Mouse (Mus musculus) spleen, adult 2 months (tissue): ENCODE results near the gene Gabrg3. TPM values are rescaled to one million over a fixed set of nuclear protein-coding genes. Genes with fewer than 3 reads are reported as not detected.

Source experiments
- DNase-seq, 2 experiments: peaks; one replicate each; pipeline versions ENCODE4 v3.0.0 to v3.0.0-alpha.2; 2012 to 2021; ENCODE audit warnings: low spot score in 2 of 2, low read depth in 1 of 2
- H3K27ac ChIP-seq: fragments of 200-500 bp; 2 replicates; pipeline ENCODE4 v1.5.1; 2012; ENCODE audit warnings: low read length, inconsistent platforms; ENCODE audit not compliant: insufficient read depth
- H3K27me3 ChIP-seq: fragments of 200-500 bp; 2 replicates; pipeline ENCODE4 v1.6.1; 2012; ENCODE audit warnings: mild to moderate bottlenecking, moderate library complexity, low read length, inconsistent platforms; ENCODE audit not compliant: control insufficient read depth, insufficient read depth
- H3K36me3 ChIP-seq: fragments of 200-500 bp; 2 replicates; pipeline ENCODE4 v1.6.1; 2012; ENCODE audit warnings: mild to moderate bottlenecking, low read length, inconsistent platforms; ENCODE audit not compliant: control insufficient read depth, insufficient read depth
- H3K4me1 ChIP-seq: fragments of 200-500 bp; 2 replicates; pipeline ENCODE4 v1.6.1; 2011; ENCODE audit warnings: inconsistent platforms; ENCODE audit not compliant: control insufficient read depth, insufficient read depth, insufficient read length
- H3K4me3 ChIP-seq: fragments of 200-500 bp; 2 replicates; pipeline ENCODE4 v1.5.1; 2011; ENCODE audit warnings: mild to moderate bottlenecking, inconsistent platforms; ENCODE audit not compliant: insufficient read depth, insufficient read length; ENCODE audit errors: extremely low read depth
- CTCF ChIP-seq: fragments of 200-500 bp; IDR thresholded peaks from 2 replicates; pipeline ENCODE4 v1.5.1; 2011; ENCODE audit warnings: mild to moderate bottlenecking, inconsistent platforms; ENCODE audit not compliant: insufficient read depth, insufficient read length, insufficient replicate concordance; ENCODE audit errors: extremely low read depth
- POLR2A ChIP-seq: fragments of 200-500 bp; IDR thresholded peaks from 2 replicates; pipeline ENCODE4 v1.6.1; 2011; ENCODE audit warnings: low read depth, low read length, inconsistent platforms
- WGBS: fragments of 180-500 bp; shearing (Covaris S2); methylation state at CpG from one replicate; pipeline ENCODE4 v1.1.7; 2018; 5-methylcytosine and 5-hydroxymethylcytosine counted together
- polyA plus RNA-seq: library from polyadenylated mRNA; depleted of rRNA; stranded (reverse); fragments of >200 nt; gene quantifications from 2 replicates; pipeline ENCODE4 v1.2.3, GENCODE M21; 2012

Gene Gabrg3
- polyA plus RNA-seq, 1 experiment, result not detected

GRCm38 (mm10) chr7:57390046-57390445, 3.1 kb upstream of the Gabrg3 start:
- no peaks in the 10 kb centered on the region for H3K36me3 ChIP-seq
- 37% methylated on average over 4 of the region's 4 CpGs for WGBS
- no peak overlapping the region for H3K27ac ChIP-seq
- H3K27me3 ChIP-seq, result peaks cover 2% of the 10 kb centered on the region; the same call in 1 of the 2 replicates
- no peaks in the 10 kb centered on the region for H3K4me1 ChIP-seq
- TF ChIP-seq CTCF, result no peak
- no peak for TF ChIP-seq POLR2A
- DNase-seq, result no peak
- H3K4me3 ChIP-seq, result no peak overlapping the region

GRCm38 (mm10) chr7:57387341-57387654, 310 bp upstream of the Gabrg3 start:
- Histone ChIP-seq H3K4me1 (no peaks in the 10 kb centered on the region), H3K27ac (no peak overlapping the region), H3K36me3 (no peaks in the 10 kb centered on the region), H3K4me3 (no peak overlapping the region), H3K27me3 (peaks cover 2% of the 10 kb centered on the region; the same call in 1 of the 2 replicates)
- 24% methylated on average over 6 of the region's 6 CpGs for WGBS
- TF ChIP-seq CTCF (no peak), POLR2A (no peak)
- DNase-seq, result no peak

- WGBS, result 26% methylated on average over 4 of the region's 4 CpGs
- Histone ChIP-seq H3K4me1 (no peaks in the 10 kb centered on the region), H3K4me3 (no peak overlapping the region), H3K27me3 (peaks cover 2% of the 10 kb centered on the region; the same call in 1 of the 2 replicates), H3K27ac (no peak overlapping the region), H3K36me3 (no peaks in the 10 kb centered on the region)
- TF ChIP-seq POLR2A, result no peak
- no peak for TF ChIP-seq CTCF
- no peak for DNase-seq
These were observed 2.9 kb downstream of the Gabrg3 start for GRCm38 (mm10) chr7:57384112-57384511.

- 79% methylated on average over 5 of the region's 5 CpGs for whole genome bisulfite sequencing
- H3K27me3 ChIP-seq, result no peaks in the 10 kb centered on the region
- H3K27ac ChIP-seq, result no peak overlapping the region
- DNase-seq, result no peak
- H3K4me1 ChIP-seq, result no peaks in the 10 kb centered on the region
- H3K36me3 ChIP-seq, result no peaks in the 10 kb centered on the region
- no peak overlapping the region for H3K4me3 ChIP-seq
- no peak for TF ChIP-seq CTCF
These were observed 21.0 kb downstream of the Gabrg3 start for GRCm38 (mm10) chr7:57366013-57366390.

- TF ChIP-seq CTCF (no peak), POLR2A (no peak)
- Histone ChIP-seq H3K27me3 (no peaks in the 10 kb centered on the region), H3K36me3 (no peaks in the 10 kb centered on the region), H3K4me1 (no peaks in the 10 kb centered on the region), H3K27ac (no peak overlapping the region), H3K4me3 (no peak overlapping the region)
- no peak for DNase-seq
- WGBS, result 84% methylated on average over 5 of the region's 5 CpGs
These were observed 21.6 kb downstream of the Gabrg3 start for GRCm38 (mm10) chr7:57365134-57366012.

GRCm38 (mm10) chr7:57363812-57364211, 23.2 kb downstream of the Gabrg3 start:
- WGBS, result 84% methylated on average over 6 of the region's 6 CpGs
- no peak for TF ChIP-seq CTCF
- no peak for TF ChIP-seq POLR2A

GRCm38 (mm10) chr7:57357871-57358540, 29.0 kb downstream of the Gabrg3 start:
- H3K36me3 ChIP-seq, result no peaks in the 10 kb centered on the region
- H3K27me3 ChIP-seq, result no peaks in the 10 kb centered on the region
- H3K4me1 ChIP-seq, result no peaks in the 10 kb centered on the region
- TF ChIP-seq POLR2A (no peak), CTCF (no peak)
- no peak overlapping the region for H3K4me3 ChIP-seq
- 74% methylated on average over 6 of the region's 6 CpGs for WGBS
- no peak for DNase-seq
- H3K27ac ChIP-seq, result no peak overlapping the region

More at GRCm38 (mm10) chr7:57363812-57364211, 23.2 kb downstream of the Gabrg3 start:
- H3K27ac ChIP-seq, result no peak overlapping the region
- no peaks in the 10 kb centered on the region for H3K27me3 ChIP-seq
- DNase-seq, result no peak
- H3K4me1 ChIP-seq, result no peaks in the 10 kb centered on the region
- no peak overlapping the region for H3K4me3 ChIP-seq
- H3K36me3 ChIP-seq, result no peaks in the 10 kb centered on the region
